Mouse (Mus musculus) gastrocnemius, postnatal 25 days (tissue): Measurements from ENCODE around the gene Rtn3. TPM values are rescaled to one million over a fixed set of nuclear protein-coding genes. Genes with fewer than 3 reads are reported as not detected.

Source experiments
- DNase-seq: peaks from one replicate; pipeline ENCODE4 v3.0.0; 2022
- microRNA-seq, 2 experiments: library from miRNA; unstranded; fragments of <30 nt; microRNA quantifications; one replicate each; pipeline ENCODE4 v1.2.0; 2021; ENCODE audit warnings: borderline replicate concordance in 2 of 2
- total RNA-seq, 2 experiments: library from RNA; stranded (reverse); gene quantifications; 1 replicate in 1 of 2; 2 replicates in 1 of 2; pipeline ENCODE4 v1.2.3; 2021

The Rtn3 gene
- total RNA-seq, 2 experiments from 2014 or later = 28.8 to 32.7 TPM

DNA sequence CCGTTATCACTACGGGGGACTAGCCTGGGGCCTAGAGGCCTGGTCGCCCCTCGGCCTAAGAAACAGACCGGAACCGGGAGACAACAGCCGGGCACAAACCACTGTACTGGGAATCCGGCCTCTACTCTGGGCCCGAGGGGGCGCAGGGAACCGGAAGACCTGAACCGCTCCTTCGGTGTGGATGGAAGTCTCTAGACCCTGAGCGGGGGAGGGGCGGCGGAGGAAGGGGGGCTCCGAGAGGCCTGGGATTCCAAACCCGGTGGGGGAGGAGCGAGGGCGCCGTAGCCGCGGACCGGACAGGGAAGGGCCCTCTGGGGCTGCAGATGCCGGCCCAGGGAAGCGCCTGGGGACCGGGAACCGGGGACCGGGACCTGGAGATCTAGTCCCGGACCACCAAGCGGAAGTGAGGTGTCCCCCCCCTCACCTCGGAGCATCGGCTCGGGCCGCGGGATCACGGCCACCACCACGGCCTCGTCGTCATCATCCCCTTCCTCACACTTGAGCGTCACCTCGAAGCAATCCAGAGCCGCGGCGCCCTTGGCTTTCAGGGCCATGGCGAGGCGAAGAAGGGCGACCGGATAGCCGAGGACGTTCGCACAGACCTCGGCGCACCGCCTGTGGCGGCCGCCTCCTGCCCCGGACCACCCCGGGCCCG, 100.7 kb downstream of the Rtn3 start:
- DNase-seq = peak; percentile 64

DNA sequence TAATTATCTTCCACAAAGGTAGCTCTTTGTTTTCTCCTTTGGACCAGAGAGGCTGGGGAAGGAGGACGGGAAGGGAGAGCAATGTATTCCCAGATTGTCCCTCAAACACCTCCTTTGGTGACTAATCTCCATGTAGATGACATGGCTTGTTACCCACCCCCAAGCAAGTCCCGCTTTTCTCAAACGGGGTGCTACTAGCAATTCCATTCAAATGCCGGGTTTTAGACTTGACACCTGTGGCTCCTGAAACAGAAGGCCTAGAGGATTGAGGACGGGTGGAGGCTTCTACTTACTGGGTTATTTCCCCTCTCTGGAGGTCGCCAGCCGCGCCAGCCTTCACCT, 101.2 kb downstream of the Rtn3 start:
- DNase-seq = no peak

DNA sequence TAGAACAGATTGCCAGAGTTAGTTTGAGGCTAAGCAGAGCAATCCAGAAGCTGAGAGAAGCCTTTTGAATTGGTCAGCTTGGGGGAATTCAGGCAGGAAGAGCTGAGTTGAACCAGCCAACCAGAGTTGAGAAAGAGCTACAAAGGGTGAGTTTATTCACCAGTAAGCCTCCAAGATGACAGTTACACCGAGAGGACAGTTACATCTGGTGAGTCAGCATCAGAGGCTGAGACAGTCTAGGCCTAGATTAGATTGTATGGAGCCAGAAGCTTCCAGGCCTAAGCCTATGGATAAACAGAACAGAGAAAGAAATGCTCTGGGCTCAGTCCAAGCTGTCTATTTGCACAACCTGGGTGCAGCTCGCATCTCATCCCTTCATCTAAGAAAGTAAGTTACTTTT, 105.4 kb downstream of the Rtn3 start:
- DNase-seq = no peak

Small RNA genes within 50 kb of the gene (microRNA-seq; reads per million reads assigned to microRNA genes)
- gene Mir6991 = 0 to 0.26 reads per million in 2 experiments

Other genes starting within 250 kb of the Rtn3 start
- 10 to 100 TPM in 1 of 2 experiments, 1 to 10 TPM in 1; 8.3 to 13.0 TPM for gene Naa40, start 242.1 kb downstream of the Rtn3 start, total RNA-seq
- gene Rcor2, start 216.0 kb downstream of the Rtn3 start, total RNA-seq = 1 to 10 TPM; 2.6 to 4.2 TPM
- 10 to 100 TPM; 27.4 to 30.6 TPM for gene Mark2, start 141.4 kb downstream of the Rtn3 start, total RNA-seq
- 1 to 10 TPM; 6.6 to 9.1 TPM for gene Spindoc, start 100.3 kb downstream of the Rtn3 start, total RNA-seq
- gene 2700081O15Rik, start 65.7 kb downstream of the Rtn3 start, total RNA-seq = 1 to 10 TPM; 6.8 to 7.9 TPM
- gene Atl3, start 10.8 kb upstream of the Rtn3 start, total RNA-seq = 10 to 100 TPM in 1 of 2 experiments, 1 to 10 TPM in 1; 8.7 to 14.3 TPM
- gene Pla2g16, start 74.2 kb upstream of the Rtn3 start, total RNA-seq = 100 to 1,000 TPM in 1 of 2 experiments, 10 to 100 TPM in 1; 97.5 to 101 TPM
- gene Lgals12, start 123.9 kb upstream of the Rtn3 start, total RNA-seq = 1 to 10 TPM in 1 of 2 experiments, under 1 TPM in 1; 0.20 to 6.1 TPM
- not detected for gene Hrasls5, start 129.3 kb upstream of the Rtn3 start, total RNA-seq
- not detected for gene Slc22a19, start 228.0 kb upstream of the Rtn3 start, total RNA-seq